Mouse (Mus musculus) neutrophil, adult 59 days (primary cell): ENCODE data around the gene Cd109. TPM values are rescaled to one million over a fixed set of nuclear protein-coding genes. Genes with fewer than 3 reads are reported as not detected.

ENCODE experiments used
- total RNA-seq, 2 experiments: library from RNA; stranded (reverse); gene quantifications; 1 replicate in 1 of 2; 2 replicates in 1 of 2; pipeline ENCODE4 v1.2.4; 2023

Cd109 gene
- under 1 TPM; 0.31 to 0.86 TPM for total RNA-seq

GRCm38 (mm10) chr9:78615401-78616021, at the start of gene Cd109:
Gene Cd109, plus strand, starts transcription at chr9:78615546.

GRCm38 (mm10) chr9:78587914-78588313, 27.4 kb upstream of the Cd109 start, which contains the start of gene Slc17a5:
Gene Slc17a5, minus strand, starts transcription at chr9:78588041.

Other genes starting within 250 kb of the Cd109 start
- gene Dppa5a, start 247.4 kb upstream of the Cd109 start, total RNA-seq: not detected
- not detected for gene Ooep, start 236.8 kb upstream of the Cd109 start, total RNA-seq
- gene Ddx43, start 219.8 kb upstream of the Cd109 start, total RNA-seq: not detected
- gene Cgas, start 172.3 kb upstream of the Cd109 start, total RNA-seq: 1 to 10 TPM; 7.0 to 9.3 TPM
- gene Mto1, start 167.3 kb upstream of the Cd109 start, total RNA-seq: 10 to 100 TPM; 14.4 to 15.7 TPM
- not detected for gene Gm17324, start 166.8 kb upstream of the Cd109 start, total RNA-seq
- gene Eef1a1, start 126.4 kb upstream of the Cd109 start, total RNA-seq: 1,000 to 10,000 TPM; 3,050 to 3,467 TPM
- 1 to 10 TPM; 4.4 to 5.3 TPM for gene Slc17a5, start 27.5 kb upstream of the Cd109 start, total RNA-seq